Mouse (Mus musculus): ENCODE measurements around the gene Coro1a. TPM values are rescaled to one million over a fixed set of nuclear protein-coding genes. Genes with fewer than 3 reads are reported as not detected.

Gene Coro1a
- polyA plus RNA-seq, 1 experiment from 2014 or later = 78.7 TPM

DNA sequence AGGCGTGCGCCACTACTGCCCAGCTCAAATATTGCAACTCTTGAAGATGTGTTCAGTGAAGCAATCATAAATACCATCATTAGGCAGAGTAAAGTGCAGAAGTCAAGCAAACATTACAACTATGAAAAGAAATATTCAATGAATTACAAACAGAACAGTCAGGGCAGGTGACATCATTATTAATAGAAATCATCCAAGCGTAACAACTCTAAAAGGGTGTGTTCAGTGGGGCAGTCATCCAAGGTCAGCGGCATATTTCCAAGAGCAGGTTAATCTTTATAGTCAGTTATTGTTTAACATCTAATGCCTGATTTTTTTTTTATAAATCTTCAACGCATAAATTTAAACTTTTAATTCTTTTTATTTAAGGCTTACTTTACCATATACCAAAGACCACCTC lies 26.4 kb downstream of the Coro1a start:
- H3K27ac ChIP-seq = no peak overlapping the region
- no peaks in the 10 kb centered on the region for H3K9me3 ChIP-seq (replicated peaks)
- H3K4me3 ChIP-seq (replicated peaks) = no peak overlapping the region
- no peaks in the 10 kb centered on the region for H3K36me3 ChIP-seq
- H3K4me1 ChIP-seq (replicated peaks) = peaks cover 8% of the 10 kb centered on the region; the same call in 1 of the 2 replicates
- 87% methylated on average over 5 of the region's 5 CpGs for WGBS (ENCODE audit: insufficient replicate concordance)
- H3K27me3 ChIP-seq = no peaks in the 10 kb centered on the region
- ATAC-seq (ENCODE audit: low read depth) (no peak), DNase-seq (no peak)
- H3K4me2 ChIP-seq = no peak overlapping the region
- no peak overlapping the region for H3K9ac ChIP-seq

- no peak overlapping the region for H3K27ac ChIP-seq
- no peak overlapping the region for H3K4me2 ChIP-seq
- peaks cover 9% of the 10 kb centered on the region; the same call in 1 of the 2 replicates for H3K36me3 ChIP-seq
- no peak overlapping the region for H3K4me3 ChIP-seq (replicated peaks)
- H3K9me3 ChIP-seq (replicated peaks) = no peaks in the 10 kb centered on the region
- no peak for ATAC-seq (ENCODE audit: low read depth)
- H3K4me1 ChIP-seq (replicated peaks) = peaks cover 12% of the 10 kb centered on the region; the same call in 1 of the 2 replicates
- no peak for DNase-seq
- WGBS (ENCODE audit: insufficient replicate concordance) = 79% methylated on average over 5 of the region's 5 CpGs
- no peak overlapping the region for H3K9ac ChIP-seq
- H3K27me3 ChIP-seq = no peaks in the 10 kb centered on the region
Observed at GRCm38 (mm10) chr7:126679683-126680082, 27.9 kb downstream of the Coro1a start.

- peaks cover 12% of the 10 kb centered on the region; the same call in 1 of the 2 replicates for H3K4me1 ChIP-seq (replicated peaks)
- WGBS (ENCODE audit: insufficient replicate concordance) = 76% methylated on average over 8 of the region's 8 CpGs
- H3K9ac ChIP-seq = no peak overlapping the region
- H3K27me3 ChIP-seq = no peaks in the 10 kb centered on the region
- DNase-seq (no peak), ATAC-seq (ENCODE audit: low read depth) (peak; percentile 32; the same call in 1 of the 2 replicates)
- H3K9me3 ChIP-seq (replicated peaks) = no peaks in the 10 kb centered on the region
- no peak overlapping the region for H3K4me2 ChIP-seq
- peak overlapping the region; percentile 11; the same call in 1 of the 2 replicates for H3K27ac ChIP-seq
- H3K4me3 ChIP-seq (replicated peaks) = no peak overlapping the region
- H3K36me3 ChIP-seq = peaks cover 9% of the 10 kb centered on the region; the same call in 1 of the 2 replicates
Observed at GRCm38 (mm10) chr7:126678545-126679341, 28.8 kb downstream of the Coro1a start.

DNA sequence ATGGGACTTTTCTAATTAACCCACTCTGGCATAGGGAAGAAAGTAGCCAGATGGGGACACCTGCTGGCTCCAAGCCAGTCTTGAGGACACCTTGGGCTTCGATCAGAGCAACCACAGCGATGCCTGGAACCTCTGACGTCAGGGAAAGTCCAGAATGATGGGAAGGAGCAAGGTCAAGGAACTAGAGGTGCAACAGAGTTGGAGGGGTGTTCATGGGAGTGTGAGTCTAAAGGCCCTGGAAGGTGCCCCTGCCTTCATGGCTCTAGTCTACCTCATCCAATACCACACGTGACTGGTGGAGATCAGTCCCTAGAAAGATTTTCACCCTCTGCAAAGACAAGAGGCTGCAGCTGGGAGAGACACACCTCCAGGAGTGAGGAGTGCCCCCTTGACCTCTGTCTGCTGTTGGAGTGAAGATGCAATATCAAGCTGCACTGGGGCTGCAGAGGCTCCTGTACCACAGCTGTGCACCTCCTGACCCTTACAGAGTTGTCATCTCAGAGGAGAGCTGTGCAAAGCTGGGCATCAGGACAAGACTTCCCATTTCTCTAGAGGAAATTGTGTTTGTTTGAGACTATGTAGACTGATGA lies 30.9 kb downstream of the Coro1a start:
- 60% methylated on average over 4 of the region's 4 CpGs for WGBS (ENCODE audit: insufficient replicate concordance)
- Histone ChIP-seq H3K9ac (no peak overlapping the region), H3K4me3 (replicated peaks) (no peak overlapping the region), H3K27ac (no peak overlapping the region; the same call in 1 of the 2 replicates), H3K9me3 (replicated peaks) (no peaks in the 10 kb centered on the region), H3K27me3 (no peaks in the 10 kb centered on the region), H3K4me1 (replicated peaks) (peaks cover 12% of the 10 kb centered on the region; the same call in 1 of the 2 replicates), H3K4me2 (no peak overlapping the region), H3K36me3 (peaks cover 28% of the 10 kb centered on the region)
- DNase-seq (no peak), ATAC-seq (ENCODE audit: low read depth) (no peak)

GRCm38 (mm10) chr7:126676207-126676606 lies 31.4 kb downstream of the Coro1a start, which contains the start of gene Sult1a1:
TSS of gene Sult1a1 (minus strand) at chr7:126676432.
- Histone ChIP-seq H3K4me2 (no peak within 1 kb of the TSS), H3K4me3 (replicated peaks) (no peak within 1 kb of the TSS), H3K36me3 (peaks cover 33% of the 10 kb centered on the region), H3K4me1 (replicated peaks) (peaks cover 12% of the 10 kb centered on the region; the same call in 1 of the 2 replicates), H3K9me3 (replicated peaks) (no peaks in the 10 kb centered on the region), H3K27ac (peak within 1 kb of the TSS; percentile 15), H3K27me3 (no peaks in the 10 kb centered on the region), H3K9ac (no peak within 1 kb of the TSS)
- 81% methylated on average over 1 of the region's 1 CpGs for WGBS (ENCODE audit: insufficient replicate concordance)
- DNase-seq (no peak), ATAC-seq (ENCODE audit: low read depth) (0 out of 2 replicates have a peak, but pooled peaks have one; percentile 24)

DNA sequence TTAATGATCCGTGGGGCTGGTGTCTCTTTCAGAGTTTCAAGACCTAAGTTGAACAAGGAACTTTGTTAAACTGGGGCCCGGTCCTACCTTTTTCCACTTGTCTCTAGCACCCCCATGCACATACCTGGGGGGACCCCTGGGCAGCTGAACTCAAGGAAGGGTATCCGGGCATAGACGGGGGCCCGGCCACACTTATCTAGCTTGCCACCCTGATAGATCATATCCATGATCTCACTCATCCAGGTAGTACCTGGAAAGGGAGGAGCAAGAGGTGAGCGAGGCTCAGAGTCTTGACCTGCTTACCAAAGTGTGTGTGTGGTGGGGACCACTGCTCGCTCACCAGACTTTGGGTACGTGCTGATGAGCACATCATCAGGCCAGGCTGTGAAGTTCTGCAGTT lies 32.5 kb downstream of the Coro1a start:
- Histone ChIP-seq H3K4me2 (no peak overlapping the region), H3K4me3 (replicated peaks) (no peak overlapping the region)

GRCm38 (mm10) chr7:126672111-126672510 lies 35.5 kb downstream of the Coro1a start:
- no peak overlapping the region for H3K4me3 ChIP-seq (replicated peaks)
- H3K4me2 ChIP-seq = no peak overlapping the region
- H3K9me3 ChIP-seq (replicated peaks) = no peaks in the 10 kb centered on the region
- DNase-seq (no peak), ATAC-seq (ENCODE audit: low read depth) (no peak)
- H3K27ac ChIP-seq = no peak overlapping the region
- H3K36me3 ChIP-seq = peaks cover 60% of the 10 kb centered on the region
- H3K9ac ChIP-seq = no peak overlapping the region
- H3K4me1 ChIP-seq (replicated peaks) = peaks cover 15% of the 10 kb centered on the region; the same call in 1 of the 2 replicates
- 89% methylated on average over 9 of the region's 9 CpGs for WGBS (ENCODE audit: insufficient replicate concordance)
- H3K27me3 ChIP-seq = no peaks in the 10 kb centered on the region

More for the DNA sequence above, 32.5 kb downstream of the Coro1a start:
- Histone ChIP-seq H3K4me1 (replicated peaks) (peaks cover 12% of the 10 kb centered on the region; the same call in 1 of the 2 replicates), H3K9ac (no peak overlapping the region), H3K9me3 (replicated peaks) (no peaks in the 10 kb centered on the region), H3K27me3 (no peaks in the 10 kb centered on the region), H3K36me3 (peaks cover 44% of the 10 kb centered on the region), H3K27ac (no peak overlapping the region)
- no peak for DNase-seq
- WGBS (ENCODE audit: insufficient replicate concordance) = 84% methylated on average over 8 of the region's 8 CpGs
- no peak for ATAC-seq (ENCODE audit: low read depth)

DNA sequence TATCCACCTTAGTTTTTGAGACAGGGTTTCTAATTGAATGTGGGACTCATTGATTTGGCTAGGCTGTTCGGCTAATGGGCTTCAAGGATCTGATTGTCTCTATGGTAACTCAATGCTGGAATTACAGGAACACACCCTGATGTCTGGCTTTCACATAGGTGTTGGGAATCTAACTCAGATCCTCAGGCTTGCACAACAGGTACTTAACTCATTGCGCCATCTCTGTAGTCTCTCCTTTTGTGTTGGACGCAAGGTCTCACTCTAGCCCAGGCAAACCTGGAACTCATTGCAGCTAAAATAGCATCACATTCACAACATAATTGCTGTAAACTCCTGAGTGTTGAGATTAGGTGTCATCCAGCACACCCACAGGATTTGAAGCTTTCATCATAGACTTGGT lies 37.4 kb downstream of the Coro1a start:
- Histone ChIP-seq H3K27me3 (no peaks in the 10 kb centered on the region), H3K9ac (no peak overlapping the region), H3K4me3 (replicated peaks) (no peak overlapping the region), H3K4me2 (no peak overlapping the region), H3K36me3 (peaks cover 73% of the 10 kb centered on the region), H3K9me3 (replicated peaks) (no peaks in the 10 kb centered on the region), H3K27ac (no peak overlapping the region), H3K4me1 (replicated peaks) (0 out of 2 replicates have a peak, but pooled peaks cover 3% of the 10 kb centered on the region)
- 83% methylated on average over 3 of the region's 3 CpGs for WGBS (ENCODE audit: insufficient replicate concordance)
- no peak for DNase-seq
- no peak for ATAC-seq (ENCODE audit: low read depth)

DNA sequence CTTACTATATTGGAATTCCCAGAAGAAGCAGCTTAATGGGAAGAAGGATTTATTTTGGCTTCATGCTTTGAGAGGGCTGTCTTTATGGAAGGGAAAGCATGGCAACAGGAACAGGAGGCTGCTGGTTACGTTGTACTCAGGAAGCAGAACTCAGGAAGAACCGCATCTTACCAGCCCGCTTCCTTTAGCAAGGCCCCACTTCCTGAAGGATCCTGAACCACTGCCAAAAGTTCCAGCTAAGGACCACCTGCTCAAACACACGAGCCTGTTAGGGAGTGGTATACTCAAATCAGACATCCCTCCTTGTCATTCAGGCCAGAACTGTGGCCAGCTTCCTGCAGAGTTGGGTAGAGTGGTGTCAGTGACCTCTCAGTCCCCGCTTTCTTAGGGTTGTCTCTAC lies 39.1 kb downstream of the Coro1a start:
- ATAC-seq (ENCODE audit: low read depth) (no peak), DNase-seq (no peak)
- no peak overlapping the region for H3K4me3 ChIP-seq (replicated peaks)
- H3K9me3 ChIP-seq (replicated peaks) = no peaks in the 10 kb centered on the region
- no peaks in the 10 kb centered on the region for H3K27me3 ChIP-seq
- 67% methylated on average over 5 of the region's 5 CpGs for WGBS (ENCODE audit: insufficient replicate concordance)
- H3K4me1 ChIP-seq (replicated peaks) = peaks cover 9% of the 10 kb centered on the region; the same call in 1 of the 2 replicates
- no peak overlapping the region; the same call in 1 of the 2 replicates for H3K27ac ChIP-seq
- H3K4me2 ChIP-seq = no peak overlapping the region
- H3K36me3 ChIP-seq = peaks cover 85% of the 10 kb centered on the region
- no peak overlapping the region for H3K9ac ChIP-seq

- Histone ChIP-seq H3K27me3 (no peaks in the 10 kb centered on the region), H3K9ac (no peak overlapping the region), H3K4me2 (no peak overlapping the region), H3K36me3 (peaks cover 84% of the 10 kb centered on the region), H3K27ac (no peak overlapping the region), H3K9me3 (replicated peaks) (no peaks in the 10 kb centered on the region), H3K4me1 (replicated peaks) (peaks cover 9% of the 10 kb centered on the region; the same call in 1 of the 2 replicates), H3K4me3 (replicated peaks) (no peak overlapping the region)
- no peak for ATAC-seq (ENCODE audit: low read depth)
- 72% methylated on average over 9 of the region's 9 CpGs for WGBS (ENCODE audit: insufficient replicate concordance)
- DNase-seq = no peak
Observed at GRCm38 (mm10) chr7:126667495-126668090, 40.0 kb downstream of the Coro1a start.

GRCm38 (mm10) chr7:126665269-126665668 lies 42.3 kb downstream of the Coro1a start:
- WGBS (ENCODE audit: insufficient replicate concordance) = 90% methylated on average over 3 of the region's 3 CpGs
- no peaks in the 10 kb centered on the region for H3K9me3 ChIP-seq (replicated peaks)
- H3K4me1 ChIP-seq (replicated peaks) = peaks cover 12% of the 10 kb centered on the region; the same call in 1 of the 2 replicates
- no peaks in the 10 kb centered on the region for H3K27me3 ChIP-seq
- no peak overlapping the region for H3K4me2 ChIP-seq
- peaks cover 63% of the 10 kb centered on the region for H3K36me3 ChIP-seq
- no peak for ATAC-seq (ENCODE audit: low read depth)
- H3K27ac ChIP-seq = no peak overlapping the region
- no peak overlapping the region for H3K9ac ChIP-seq
- H3K4me3 ChIP-seq (replicated peaks) = no peak overlapping the region
- DNase-seq = no peak
